8 mouse cellular contexts compared by ENCODE assay signal in the genomic region with DNA sequence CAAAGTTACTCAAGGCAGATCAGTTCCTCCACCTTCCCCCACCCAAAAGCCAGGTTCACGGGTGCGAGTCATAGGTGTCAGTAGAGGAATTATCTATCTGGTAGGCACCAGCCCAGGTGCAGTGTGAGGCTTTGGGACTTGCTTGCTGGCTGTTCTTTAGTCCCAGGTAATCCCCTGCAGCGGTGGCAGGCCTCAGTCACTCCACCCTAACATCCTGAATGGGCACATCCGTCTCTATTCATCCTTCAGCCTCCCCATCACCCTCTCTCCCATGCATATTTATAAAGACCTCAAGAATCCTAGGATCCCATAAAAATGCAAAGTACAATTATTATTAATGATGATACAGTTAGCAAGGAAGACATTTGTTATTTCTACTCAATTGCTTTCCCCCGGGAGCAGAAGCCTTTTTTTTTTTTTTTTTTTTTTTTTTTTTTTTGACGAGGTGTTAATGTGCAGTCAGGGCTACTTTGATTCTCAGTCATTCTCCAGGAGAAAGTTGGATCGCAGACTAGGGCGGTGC.
DNase-seq lines count a peak whose midpoint lies in the region; ATAC-seq and TF ChIP-seq lines count a peak whose summit lies in the region.

No protein-coding gene starts in this region.

- no peak for TF ChIP-seq EP300 in lung, postnatal 0 days (IDR thresholded peaks at IDR 0.05)

- no peak overlapping the region for H3K9ac ChIP-seq in lung, postnatal 0 days (replicated peaks; ENCODE audit: low read depth)
- H3K9ac ChIP-seq in forebrain, embryonic 11.5 days (ENCODE audit: low read length) = peak overlapping the region; percentile 52
- no peak overlapping the region for H3K9ac ChIP-seq in stomach, embryonic 14.5 days (replicated peaks; ENCODE audit: low read depth, low read length)

- no peaks in the 10 kb centered on the region for H3K36me3 ChIP-seq in lung, postnatal 0 days (ENCODE audit: insufficient read depth, low read length)
- H3K36me3 ChIP-seq in forebrain, embryonic 11.5 days (ENCODE audit: control insufficient read depth, insufficient read depth, low read length) = no peaks in the 10 kb centered on the region
- H3K36me3 ChIP-seq in limb, embryonic 10.5 days = no peaks in the 10 kb centered on the region
- no peaks in the 10 kb centered on the region for H3K36me3 ChIP-seq in stomach, embryonic 14.5 days (ENCODE audit: control insufficient read depth, insufficient read depth, low read length)

- WGBS in lung, postnatal 0 days = 23% methylated on average over 8 of the region's 8 CpGs
- 20% methylated on average over 8 of the region's 8 CpGs for WGBS in forebrain, embryonic 11.5 days
- WGBS in limb, embryonic 10.5 days = 13% methylated on average over 8 of the region's 8 CpGs
- 22% methylated on average over 8 of the region's 8 CpGs for WGBS in stomach, embryonic 14.5 days

- DNase-seq in lung, postnatal 0 days (ENCODE audit: low spot score) = no peak
- DNase-seq in lung, postnatal 36 days = no peak
- no peak for DNase-seq in forebrain, embryonic 11.5 days (ENCODE audit: low spot score)
- DNase-seq in limb, embryonic 10.5 days (ENCODE audit: low spot score) = peak; percentile 31
- no peak for DNase-seq in gastrocnemius, postnatal 36 days
- no peak for DNase-seq in ovary, adult 18-20 months (ENCODE audit: low spot score)
- DNase-seq in kidney, adult 11 months = no peak

- H3K4me3 ChIP-seq in lung, postnatal 0 days (ENCODE audit: low read depth, low read length) = no peak overlapping the region
- H3K4me3 ChIP-seq in forebrain, embryonic 11.5 days (ENCODE audit: low read depth, low read length) = peak overlapping the region; percentile 23; the same call in 1 of the 2 replicates
- peak overlapping the region; percentile 54 for H3K4me3 ChIP-seq in limb, embryonic 10.5 days
- peak overlapping the region; percentile 37; the same call in 1 of the 2 replicates for H3K4me3 ChIP-seq in stomach, embryonic 14.5 days (ENCODE audit: low read depth, low read length)

- H3K9me3 ChIP-seq in lung, postnatal 0 days (ENCODE audit: low read length) = no peaks in the 10 kb centered on the region
- no peaks in the 10 kb centered on the region for H3K9me3 ChIP-seq in forebrain, embryonic 11.5 days (ENCODE audit: control insufficient read depth, low read length)
- H3K9me3 ChIP-seq in limb, embryonic 10.5 days (replicated peaks) = no peaks in the 10 kb centered on the region
- no peaks in the 10 kb centered on the region for H3K9me3 ChIP-seq in stomach, embryonic 14.5 days (ENCODE audit: control insufficient read depth, low read depth, low read length)

- no peak for ATAC-seq in lung, postnatal 0 days
- ATAC-seq in forebrain, embryonic 11.5 days (replicated peaks; ENCODE audit: low FRiP score) = 0 out of 2 replicates have a peak, but pooled peaks have one; percentile 17
- ATAC-seq in stomach, embryonic 14.5 days (ENCODE audit: insufficient number of reproducible peaks, insufficient read depth, low FRiP score, low read depth) = no peak

- H3K4me1 ChIP-seq in lung, postnatal 0 days (ENCODE audit: insufficient read depth, low read depth, low read length) = peaks cover 3% of the 10 kb centered on the region; the same call in 1 of the 2 replicates
- peaks cover 13% of the 10 kb centered on the region for H3K4me1 ChIP-seq in forebrain, embryonic 11.5 days (replicated peaks; ENCODE audit: control insufficient read depth, insufficient read depth, low read length)
- H3K4me1 ChIP-seq in limb, embryonic 10.5 days = peaks cover 33% of the 10 kb centered on the region
- H3K4me1 ChIP-seq in stomach, embryonic 14.5 days (ENCODE audit: control insufficient read depth, insufficient read depth, low read length) = peaks cover 15% of the 10 kb centered on the region

- no peaks in the 10 kb centered on the region for H3K27me3 ChIP-seq in lung, postnatal 0 days (replicated peaks; ENCODE audit: insufficient read depth, low read length)
- no peaks in the 10 kb centered on the region for H3K27me3 ChIP-seq in forebrain, embryonic 11.5 days (ENCODE audit: control insufficient read depth, insufficient read depth, low read length)
- H3K27me3 ChIP-seq in limb, embryonic 10.5 days (ENCODE audit: low read depth, poor library complexity, severe bottlenecking) = no peaks in the 10 kb centered on the region
- H3K27me3 ChIP-seq in stomach, embryonic 14.5 days (ENCODE audit: control insufficient read depth, insufficient read depth, low read length) = no peaks in the 10 kb centered on the region

- no peak for TF ChIP-seq CTCF in lung, postnatal 0 days (IDR thresholded peaks at IDR 0.05)

- intact Hi-C loops in gastrocnemius, postnatal 36 days (cut with DNase I) = no loop called here

- peak overlapping the region; percentile 69 for H3K4me2 ChIP-seq in lung, postnatal 0 days (replicated peaks; ENCODE audit: low read depth, low read length)
- H3K4me2 ChIP-seq in forebrain, embryonic 11.5 days (ENCODE audit: low read depth, low read length, severe bottlenecking) = peak overlapping the region; percentile 50
- H3K4me2 ChIP-seq in stomach, embryonic 14.5 days (replicated peaks; ENCODE audit: low read depth, low read length) = peak overlapping the region; percentile 80

- H3K27ac ChIP-seq in lung, postnatal 0 days (ENCODE audit: low read length) = no peak overlapping the region
- peak overlapping the region; percentile 95 for H3K27ac ChIP-seq in forebrain, embryonic 11.5 days (ENCODE audit: low read depth, low read length)
- H3K27ac ChIP-seq in limb, embryonic 10.5 days = peak overlapping the region; percentile 92
- H3K27ac ChIP-seq in stomach, embryonic 14.5 days (ENCODE audit: low read length) = peak overlapping the region; percentile 92
